Mouse (Mus musculus) forebrain, embryonic 14.5 days (tissue): ENCODE measurements around the gene Fam243. TPM values are rescaled to one million over a fixed set of nuclear protein-coding genes. Genes with fewer than 3 reads are reported as not detected.
A peak's percentile ranks its signal among the peaks of the same experiment; 100 is the strongest.

Experiments
- ATAC-seq: fragments of 200-750 bp; cut with Nextera tagmentation; 2 replicates; pipeline ENCODE4 v1.8.0; 2017; ENCODE audit warnings: mild to moderate bottlenecking, moderate library complexity
- DNase-seq: peaks from one replicate; pipeline ENCODE4 v3.0.0-alpha.2; 2015; ENCODE audit warnings: low spot score
- H3K27ac ChIP-seq: fragments of 300-500 bp; sonication (generic); 2 replicates; pipeline ENCODE4 v1.5.1; 2014; ENCODE audit warnings: low read depth, mild to moderate bottlenecking, control low read depth, low read length, moderate library complexity
- H3K27me3 ChIP-seq: fragments of 300-500 bp; sonication (generic); replicated peaks from 2 replicates; pipeline ENCODE4 v1.6.1; 2014; ENCODE audit warnings: low read length, control low read depth, mixed read lengths; ENCODE audit not compliant: control insufficient read depth, insufficient read depth
- H3K36me3 ChIP-seq: fragments of 300-500 bp; sonication (generic); 2 replicates; pipeline ENCODE4 v1.6.1; 2014; ENCODE audit warnings: low read length, control low read depth; ENCODE audit not compliant: control insufficient read depth, insufficient read depth
- H3K4me1 ChIP-seq: fragments of 300-500 bp; sonication (generic); 2 replicates; pipeline ENCODE4 v1.6.1; 2014; ENCODE audit warnings: antibody characterized with exemption, low read length, control low read depth; ENCODE audit not compliant: control insufficient read depth, insufficient read depth
- H3K4me2 ChIP-seq: fragments of 300-500 bp; sonication (generic); 2 replicates; pipeline ENCODE4 v1.6.1; 2014; ENCODE audit warnings: mild to moderate bottlenecking, control low read depth, low read length
- H3K4me3 ChIP-seq: fragments of 300-500 bp; sonication (generic); 2 replicates; pipeline ENCODE4 v1.5.1; 2014; ENCODE audit warnings: low read depth, low read length, control low read depth
- H3K9ac ChIP-seq: fragments of 300-500 bp; sonication (generic); 2 replicates; pipeline ENCODE4 v1.6.1; 2014; ENCODE audit warnings: mild to moderate bottlenecking, low read length, control low read depth, moderate library complexity
- H3K9me3 ChIP-seq: fragments of 300-500 bp; sonication (generic); replicated peaks from 2 replicates; pipeline ENCODE4 v1.6.1; 2016; ENCODE audit warnings: low read length, control low read depth, mixed read lengths; ENCODE audit not compliant: control insufficient read depth
- WGBS: fragments of 180-500 bp; shearing (Covaris S2); extraction: QIAGEN DNeasy Blood & Tissue Kit; methylation state at CpG from one replicate; pipeline ENCODE4 v1.1.7; 2014; 5-methylcytosine and 5-hydroxymethylcytosine counted together
- polyA plus RNA-seq: library from polyadenylated mRNA; unstranded; fragments of >200 nt; fragmentation: Nextera tagmentation; extraction: Ambion mirVana; gene quantifications from 2 replicates; pipeline ENCODE4 v1.2.1, GENCODE M21; 2014

The Fam243 gene
- polyA plus RNA-seq, 1 experiment from 2014 or later, result 0.13 TPM

- H3K4me1 ChIP-seq, result no peaks in the 10 kb centered on the region
- DNase-seq (no peak), ATAC-seq (no peak)
- WGBS, result 90% methylated on average over 5 of the region's 5 CpGs
- no peak overlapping the region for H3K27ac ChIP-seq
- H3K4me2 ChIP-seq, result no peak overlapping the region
- no peak overlapping the region for H3K4me3 ChIP-seq
- no peak overlapping the region for H3K9ac ChIP-seq
- no peaks in the 10 kb centered on the region for H3K27me3 ChIP-seq
- no peaks in the 10 kb centered on the region for H3K36me3 ChIP-seq
- no peaks in the 10 kb centered on the region for H3K9me3 ChIP-seq
Measured at GRCm38 (mm10) chr16:92355366-92355765, 34.1 kb upstream of the Fam243 start.

GRCm38 (mm10) chr16:92353897-92354296, 32.7 kb upstream of the Fam243 start:
- DNase-seq (no peak), ATAC-seq (no peak)
- no peak overlapping the region for H3K4me3 ChIP-seq
- H3K9ac ChIP-seq, result no peak overlapping the region
- no peaks in the 10 kb centered on the region for H3K36me3 ChIP-seq
- 72% methylated on average over 2 of the region's 2 CpGs for WGBS
- no peaks in the 10 kb centered on the region for H3K4me1 ChIP-seq
- no peak overlapping the region for H3K27ac ChIP-seq
- no peak overlapping the region for H3K4me2 ChIP-seq
- H3K9me3 ChIP-seq, result no peaks in the 10 kb centered on the region
- H3K27me3 ChIP-seq, result no peaks in the 10 kb centered on the region

DNA sequence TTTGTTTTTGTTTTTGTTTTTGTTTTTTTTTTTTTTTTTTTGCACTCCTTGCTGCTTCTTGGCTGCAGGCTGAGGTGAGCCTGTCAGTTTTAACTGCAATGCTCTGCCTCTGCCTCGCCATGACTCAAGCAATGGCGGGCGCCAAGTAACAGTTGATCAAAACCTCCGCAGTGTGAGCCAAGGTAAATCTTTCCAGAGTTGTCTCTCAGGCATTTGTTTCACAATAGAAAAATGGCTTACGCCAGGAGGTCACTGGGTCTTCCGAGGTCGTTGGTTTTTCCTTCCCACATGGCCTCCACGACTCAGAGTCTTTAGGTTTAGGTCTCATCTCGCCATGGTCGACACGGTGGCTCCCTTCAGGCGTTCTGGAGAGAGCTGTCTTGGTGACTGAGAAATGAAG, 32.1 kb upstream of the Fam243 start:
- WGBS, result 91% methylated on average over 12 of the region's 12 CpGs
- no peak for ATAC-seq
- H3K4me1 ChIP-seq, result no peaks in the 10 kb centered on the region

DNA sequence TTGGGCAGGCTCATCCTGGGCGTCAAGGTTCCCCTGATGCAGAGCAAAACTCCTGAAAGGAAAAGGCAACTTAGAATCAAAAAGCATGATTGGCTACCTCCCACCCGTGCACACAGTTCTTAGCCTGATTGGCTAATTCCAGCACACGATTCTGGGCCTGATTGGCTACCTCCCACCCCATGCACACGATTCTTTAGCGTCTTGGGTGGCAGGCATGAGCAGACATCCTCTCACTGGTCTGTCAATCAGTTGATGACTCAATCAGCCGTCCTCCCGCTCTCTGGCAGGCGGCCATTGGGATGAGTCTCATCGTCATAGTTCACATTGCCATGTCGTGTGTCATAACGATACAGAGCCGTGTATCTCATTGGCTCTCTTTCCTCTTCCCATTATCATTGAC, 27.7 kb upstream of the Fam243 start:
- ATAC-seq, result no peak
- 88% methylated on average over 12 of the region's 12 CpGs for WGBS
- H3K4me3 ChIP-seq, result no peak overlapping the region

More for the DNA sequence above, 32.1 kb upstream of the Fam243 start:
- Histone ChIP-seq H3K27me3 (no peaks in the 10 kb centered on the region), H3K4me2 (no peak overlapping the region), H3K9ac (no peak overlapping the region), H3K27ac (no peak overlapping the region), H3K9me3 (no peaks in the 10 kb centered on the region), H3K36me3 (no peaks in the 10 kb centered on the region), H3K4me3 (no peak overlapping the region)
- no peak for DNase-seq

DNA sequence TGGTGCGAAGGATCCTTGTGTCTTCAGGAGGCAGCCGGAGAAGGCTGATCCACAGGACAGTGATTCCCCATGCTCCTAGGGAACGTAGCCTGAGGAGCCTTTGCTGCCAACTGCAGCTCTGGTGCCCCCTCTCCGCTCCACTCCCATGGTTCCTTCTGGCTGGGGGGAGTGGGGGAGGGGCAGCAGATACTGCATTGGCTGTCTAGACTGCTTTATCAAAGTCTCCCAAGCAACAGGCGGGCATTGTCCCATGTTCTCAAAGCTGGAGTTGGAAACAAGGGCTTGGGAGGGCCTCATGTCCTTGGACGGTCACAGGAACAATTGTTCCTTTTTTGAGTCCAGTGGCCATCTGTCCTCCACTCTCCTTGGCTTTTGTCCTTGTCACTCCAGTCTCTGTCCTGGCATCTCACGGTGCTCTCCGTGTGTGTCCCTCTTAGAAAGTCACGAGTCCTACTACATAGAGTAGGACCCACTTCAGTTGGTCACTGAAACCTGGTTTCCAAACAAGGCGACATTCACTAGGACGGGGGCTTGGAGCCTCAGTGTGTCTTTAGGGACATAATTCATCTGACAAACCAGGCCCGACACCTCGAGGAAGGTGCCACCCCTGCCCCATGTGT, 25.2 kb upstream of the Fam243 start:
- DNase-seq (peak; percentile 34), ATAC-seq (no peak)
- Histone ChIP-seq H3K9me3 (no peaks in the 10 kb centered on the region), H3K9ac (no peak overlapping the region), H3K27me3 (no peaks in the 10 kb centered on the region), H3K4me3 (no peak overlapping the region), H3K4me2 (no peak overlapping the region), H3K4me1 (peaks cover 2% of the 10 kb centered on the region; the same call in 1 of the 2 replicates), H3K27ac (no peak overlapping the region), H3K36me3 (no peaks in the 10 kb centered on the region)
- 60% methylated on average over 13 of the region's 13 CpGs for WGBS

More for the DNA sequence above, 27.7 kb upstream of the Fam243 start:
- Histone ChIP-seq H3K27me3 (no peaks in the 10 kb centered on the region), H3K4me1 (peaks cover 2% of the 10 kb centered on the region; the same call in 1 of the 2 replicates), H3K36me3 (no peaks in the 10 kb centered on the region), H3K9ac (no peak overlapping the region), H3K4me2 (no peak overlapping the region), H3K27ac (no peak overlapping the region), H3K9me3 (no peaks in the 10 kb centered on the region)
- DNase-seq, result no peak

DNA sequence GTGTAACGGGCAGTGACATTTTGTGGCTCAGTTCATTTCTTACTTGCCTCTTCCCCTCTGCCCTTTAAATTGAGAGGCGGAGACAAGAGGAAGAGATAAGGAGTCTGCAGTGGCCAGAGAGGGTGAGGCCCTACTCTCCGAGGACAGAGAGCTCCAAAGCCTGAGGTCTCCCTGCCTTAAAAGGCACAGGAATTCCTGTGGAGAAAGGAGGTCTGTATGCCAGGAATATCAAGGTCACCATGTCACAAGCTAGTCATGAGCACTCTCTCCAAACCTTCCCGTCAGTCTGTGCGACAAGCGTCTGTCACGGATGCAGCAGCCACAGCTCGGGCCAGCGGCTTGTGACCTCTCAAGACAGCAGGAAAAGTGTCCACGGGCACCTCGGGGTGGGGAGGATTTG, 23.9 kb upstream of the Fam243 start:
- 83% methylated on average over 11 of the region's 11 CpGs for WGBS
- Histone ChIP-seq H3K4me1 (peaks cover 2% of the 10 kb centered on the region; the same call in 1 of the 2 replicates), H3K9ac (no peak overlapping the region), H3K27me3 (no peaks in the 10 kb centered on the region), H3K9me3 (no peaks in the 10 kb centered on the region), H3K36me3 (no peaks in the 10 kb centered on the region), H3K4me2 (no peak overlapping the region), H3K4me3 (no peak overlapping the region), H3K27ac (no peak overlapping the region)
- ATAC-seq (no peak), DNase-seq (no peak)

DNA sequence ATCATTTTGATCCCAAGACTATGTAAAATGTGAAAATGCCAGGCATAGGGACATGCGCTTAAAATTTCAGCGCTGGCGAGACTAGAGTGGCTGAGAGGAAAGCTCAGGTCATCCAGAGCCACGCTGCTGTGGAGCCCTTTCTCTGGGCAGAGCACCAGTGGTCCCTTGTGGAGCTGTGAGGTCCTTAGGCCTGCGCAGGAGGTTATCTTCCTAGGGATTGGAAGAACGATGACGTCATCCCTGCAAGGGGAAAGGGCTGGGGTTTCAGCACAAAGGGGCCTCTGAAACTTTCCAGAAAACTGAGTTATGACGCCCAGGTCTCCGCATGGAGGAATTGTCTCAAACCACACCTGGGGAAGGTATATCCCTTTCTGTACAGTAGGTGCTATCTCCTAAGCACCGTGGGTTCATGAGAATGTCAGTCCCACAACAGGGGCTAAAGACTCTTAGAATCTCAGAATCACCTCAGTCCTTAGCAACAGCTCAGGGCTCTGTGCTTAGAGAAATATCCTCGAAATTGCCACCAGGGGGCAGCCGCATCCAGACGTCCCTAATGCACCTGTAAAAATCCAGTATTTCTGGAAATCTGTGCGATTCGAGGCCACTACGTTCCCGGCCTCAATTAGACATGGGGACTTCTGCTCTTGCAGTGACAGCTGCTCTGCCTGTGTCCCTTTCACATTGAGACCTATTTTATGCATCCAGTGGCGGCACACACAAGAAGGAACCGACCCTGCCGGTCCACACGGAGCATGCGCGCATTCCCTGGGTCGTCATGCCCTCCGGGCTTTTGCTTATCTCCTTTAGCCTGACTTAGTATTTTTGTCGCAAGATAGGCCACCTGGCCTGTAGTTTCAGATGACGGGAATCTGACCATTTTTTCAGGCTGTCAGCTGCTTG, 19.6 kb upstream of the Fam243 start:
- DNase-seq (peak; percentile 90), ATAC-seq (peak; percentile 73)
- H3K9me3 ChIP-seq, result no peaks in the 10 kb centered on the region
- peak overlapping the region; percentile 22; the same call in 1 of the 2 replicates for H3K4me3 ChIP-seq
- 0 out of 2 replicates have a peak, but pooled peaks cover 4% of the 10 kb centered on the region for H3K27me3 ChIP-seq
- peak overlapping the region; percentile 54 for H3K9ac ChIP-seq
- H3K4me2 ChIP-seq, result peak overlapping the region; percentile 49
- WGBS, result 30% methylated on average over 27 of the region's 27 CpGs
- no peaks in the 10 kb centered on the region for H3K4me1 ChIP-seq
- no peak overlapping the region for H3K27ac ChIP-seq
- H3K36me3 ChIP-seq, result no peaks in the 10 kb centered on the region

DNA sequence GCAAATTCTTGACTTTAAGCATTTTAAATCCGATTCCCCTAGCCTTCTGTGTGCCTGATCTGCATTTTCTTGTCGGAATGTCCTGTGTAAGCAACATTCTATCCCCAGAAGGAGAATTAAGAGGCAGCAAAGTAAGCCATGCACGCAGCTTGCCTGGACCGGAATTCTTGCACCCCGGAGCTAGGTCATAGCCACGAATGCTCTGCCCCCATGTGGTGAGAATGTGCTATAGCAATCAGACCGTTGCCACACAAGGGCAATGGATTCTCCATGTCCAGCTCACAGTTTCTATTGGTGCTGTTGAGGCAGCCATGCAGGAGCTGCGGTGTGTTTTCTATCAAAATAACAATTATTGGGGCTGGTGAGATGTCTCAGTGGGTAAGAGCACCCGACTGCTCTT, 15.0 kb upstream of the Fam243 start:
- H3K36me3 ChIP-seq, result no peaks in the 10 kb centered on the region
- no peak overlapping the region for H3K4me3 ChIP-seq
- DNase-seq (peak; percentile 86), ATAC-seq (peak; percentile 45; the same call in 1 of the 2 replicates)
- H3K4me2 ChIP-seq, result no peak overlapping the region
- H3K27ac ChIP-seq, result no peak overlapping the region
- no peaks in the 10 kb centered on the region for H3K9me3 ChIP-seq
- WGBS, result 6% methylated on average over 9 of the region's 9 CpGs
- H3K9ac ChIP-seq, result no peak overlapping the region
- 0 out of 2 replicates have a peak, but pooled peaks cover 4% of the 10 kb centered on the region for H3K27me3 ChIP-seq
- H3K4me1 ChIP-seq, result no peaks in the 10 kb centered on the region

- no peak overlapping the region for H3K9ac ChIP-seq
- no peaks in the 10 kb centered on the region for H3K4me1 ChIP-seq
- no peak overlapping the region for H3K4me3 ChIP-seq
Measured at GRCm38 (mm10) chr16:92334600-92334999, 13.4 kb upstream of the Fam243 start.

More at GRCm38 (mm10) chr16:92334600-92334999, 13.4 kb upstream of the Fam243 start:
- WGBS, result 67% methylated on average over 9 of the region's 9 CpGs
- Histone ChIP-seq H3K27me3 (0 out of 2 replicates have a peak, but pooled peaks cover 3% of the 10 kb centered on the region), H3K4me2 (no peak overlapping the region), H3K27ac (no peak overlapping the region), H3K36me3 (no peaks in the 10 kb centered on the region), H3K9me3 (no peaks in the 10 kb centered on the region)
- ATAC-seq (no peak), DNase-seq (no peak)
